Mouse (Mus musculus) E14TG2a.4 (cell line): ENCODE measurements around the gene Tpcn1.

Source experiments
- H3K27me3 ChIP-seq: 2 replicates; pipeline ENCODE4 v1.6.1; 2014; ENCODE audit warnings: low read length, control low read depth; ENCODE audit not compliant: insufficient read depth
- H3K36me3 ChIP-seq: 2 replicates; pipeline ENCODE4 v1.6.1; 2014; ENCODE audit warnings: low read length, control low read depth; ENCODE audit not compliant: insufficient read depth
- H3K4me1 ChIP-seq: replicated peaks from 2 replicates; pipeline ENCODE4 v1.6.1; 2014; ENCODE audit warnings: low read depth, low read length, control low read depth
- H3K4me3 ChIP-seq: replicated peaks from 2 replicates; pipeline ENCODE4 v1.5.1; 2014; ENCODE audit warnings: mild to moderate bottlenecking, low read length
- H3K9me3 ChIP-seq: 2 replicates; pipeline ENCODE4 v1.6.1; 2014; ENCODE audit warnings: low read length, control low read depth
- CTCF ChIP-seq: conservative IDR thresholded peaks from 2 replicates; pipeline ENCODE4 v1.5.1; 2014; ENCODE audit warnings: low read length
- NANOG ChIP-seq: IDR thresholded peaks from 2 replicates; pipeline ENCODE4 v1.6.1; 2014; ENCODE audit warnings: borderline replicate concordance, low read length, mixed read lengths
- POU5F1 ChIP-seq: IDR thresholded peaks from 2 replicates; pipeline ENCODE4 v1.6.1; 2014; ENCODE audit warnings: low read length, borderline replicate concordance

The Tpcn1 gene

GRCm38 (mm10) chr5:120615903-120616302 lies 27.4 kb upstream of the Tpcn1 start:
- Histone ChIP-seq H3K9me3 (no peaks in the 10 kb centered on the region), H3K27me3 (no peaks in the 10 kb centered on the region), H3K4me3 (no peak overlapping the region), H3K4me1 (peaks cover 82% of the 10 kb centered on the region), H3K36me3 (peaks cover 67% of the 10 kb centered on the region)
- peak; percentile 98 for TF ChIP-seq CTCF
- no peak for TF ChIP-seq NANOG

GRCm38 (mm10) chr5:120612822-120613604 lies 24.5 kb upstream of the Tpcn1 start:
- Histone ChIP-seq H3K4me1 (peaks cover 80% of the 10 kb centered on the region), H3K9me3 (no peaks in the 10 kb centered on the region), H3K4me3 (peak overlapping the region; percentile 97), H3K36me3 (peaks cover 65% of the 10 kb centered on the region), H3K27me3 (no peaks in the 10 kb centered on the region)
- TF ChIP-seq NANOG: no peak
- TF ChIP-seq CTCF: no peak
- TF ChIP-seq POU5F1: no peak

- Histone ChIP-seq H3K36me3 (peaks cover 61% of the 10 kb centered on the region), H3K4me3 (peak within 1 kb of the TSS; percentile 97), H3K9me3 (no peaks in the 10 kb centered on the region), H3K27me3 (no peaks in the 10 kb centered on the region), H3K4me1 (peaks cover 80% of the 10 kb centered on the region)
- TF ChIP-seq NANOG: no peak
- no peak for TF ChIP-seq CTCF
- no peak for TF ChIP-seq POU5F1
Measured at GRCm38 (mm10) chr5:120612442-120612821, 24.0 kb upstream of the Tpcn1 start, which contains the start of the genes Rita1 and Ddx54. Rita1 (minus strand) TSS chr5:120612589. Ddx54 (plus strand) TSS chr5:120612739.

- Histone ChIP-seq H3K27me3 (no peaks in the 10 kb centered on the region), H3K4me1 (peaks cover 79% of the 10 kb centered on the region), H3K36me3 (peaks cover 51% of the 10 kb centered on the region), H3K4me3 (peak overlapping the region; percentile 97), H3K9me3 (no peaks in the 10 kb centered on the region)
- TF ChIP-seq POU5F1: no peak
- no peak for TF ChIP-seq NANOG
- no peak for TF ChIP-seq CTCF
Measured at GRCm38 (mm10) chr5:120611416-120611815, 22.9 kb upstream of the Tpcn1 start.

GRCm38 (mm10) chr5:120610906-120611305 lies 22.4 kb upstream of the Tpcn1 start:
- Histone ChIP-seq H3K9me3 (no peaks in the 10 kb centered on the region), H3K27me3 (no peaks in the 10 kb centered on the region), H3K4me1 (peaks cover 80% of the 10 kb centered on the region), H3K36me3 (peaks cover 46% of the 10 kb centered on the region), H3K4me3 (peak overlapping the region; percentile 97)
- no peak for TF ChIP-seq POU5F1
- no peak for TF ChIP-seq CTCF
- no peak for TF ChIP-seq NANOG

- H3K36me3 ChIP-seq: peaks cover 35% of the 10 kb centered on the region
- no peaks in the 10 kb centered on the region for H3K27me3 ChIP-seq
- H3K4me3 ChIP-seq: peak overlapping the region; percentile 13; the same call in 1 of the 2 replicates
- H3K9me3 ChIP-seq: no peaks in the 10 kb centered on the region
- peaks cover 72% of the 10 kb centered on the region for H3K4me1 ChIP-seq
- TF ChIP-seq POU5F1 (no peak), CTCF (no peak), NANOG (no peak)
Measured at GRCm38 (mm10) chr5:120609246-120609775, 20.8 kb upstream of the Tpcn1 start.

GRCm38 (mm10) chr5:120607335-120607734 lies 18.9 kb upstream of the Tpcn1 start:
- H3K27me3 ChIP-seq: no peaks in the 10 kb centered on the region
- no peaks in the 10 kb centered on the region for H3K9me3 ChIP-seq
- H3K4me1 ChIP-seq: peaks cover 76% of the 10 kb centered on the region
- H3K4me3 ChIP-seq: no peak overlapping the region
- peaks cover 38% of the 10 kb centered on the region for H3K36me3 ChIP-seq
- no peak for TF ChIP-seq CTCF
- TF ChIP-seq POU5F1: no peak
- TF ChIP-seq NANOG: no peak

- Histone ChIP-seq H3K4me1 (peaks cover 77% of the 10 kb centered on the region), H3K4me3 (peak overlapping the region; percentile 74), H3K36me3 (peaks cover 42% of the 10 kb centered on the region), H3K27me3 (no peaks in the 10 kb centered on the region), H3K9me3 (no peaks in the 10 kb centered on the region)
- TF ChIP-seq NANOG: no peak
- TF ChIP-seq CTCF: no peak
- no peak for TF ChIP-seq POU5F1
Measured at GRCm38 (mm10) chr5:120606590-120607200, 18.2 kb upstream of the Tpcn1 start.
